Mouse (Mus musculus) ES-E14 (cell line): ENCODE measurements around the gene Hip1r. TPM values are rescaled to one million over a fixed set of nuclear protein-coding genes. Genes with fewer than 3 reads are reported as not detected.

Experiments
- DNase-seq: peaks from one replicate; pipeline ENCODE4 v3.0.0-alpha.2; 2013; ENCODE audit warnings: low read depth, low spot score
- H3K27ac ChIP-seq: 2 replicates; pipeline ENCODE4 v1.5.1; 2012; ENCODE audit warnings: low read depth, mild to moderate bottlenecking, low read length, moderate library complexity, mixed read lengths; ENCODE audit not compliant: poor library complexity, insufficient read depth, severe bottlenecking
- H3K36me3 ChIP-seq: 2 replicates; pipeline ENCODE4 v1.6.1; 2012; ENCODE audit warnings: mild to moderate bottlenecking, low read length, moderate library complexity, mixed read lengths; ENCODE audit not compliant: control insufficient read depth, poor library complexity, insufficient read depth, severe bottlenecking
- H3K4me1 ChIP-seq, 2 experiments: fragments of 150-350 bp in 1 of 2; sonication (generic) in 1 of 2; 2 replicates each; pipeline ENCODE4 v1.6.1; 2012; ENCODE audit warnings: low read length in 2 of 2, mild to moderate bottlenecking in 1 of 2, mixed read lengths in 1 of 2; ENCODE audit not compliant: control insufficient read depth in 2 of 2, insufficient read depth in 2 of 2, poor library complexity in 1 of 2
- H3K4me3 ChIP-seq, 2 experiments: fragments of 150-350 bp in 1 of 2; sonication (generic) in 1 of 2; 2 replicates each; pipeline ENCODE4 v1.5.1; 2012; ENCODE audit warnings: low read length in 2 of 2, low read depth in 1 of 2, mild to moderate bottlenecking in 1 of 2, mixed read lengths in 1 of 2; ENCODE audit not compliant: insufficient read depth in 1 of 2, poor library complexity in 1 of 2, severe bottlenecking in 1 of 2
- H3K9ac ChIP-seq: 2 replicates; pipeline ENCODE4 v1.6.1; 2012; ENCODE audit warnings: low read depth, mild to moderate bottlenecking, low read length, mixed read lengths; ENCODE audit not compliant: poor library complexity, insufficient read depth, severe bottlenecking
- H3K9me3 ChIP-seq: fragments of 150-350 bp; sonication (generic); 2 replicates; pipeline ENCODE4 v1.6.1; 2012; ENCODE audit warnings: low read depth, mild to moderate bottlenecking, low read length; ENCODE audit not compliant: control insufficient read depth, insufficient read depth
- CHD2 ChIP-seq: IDR thresholded peaks from 2 replicates; pipeline ENCODE4 v1.6.1; 2014; ENCODE audit warnings: mild to moderate bottlenecking, low read depth, low read length, inconsistent platforms
- HCFC1 ChIP-seq: IDR thresholded peaks from 2 replicates; pipeline ENCODE4 v1.6.1; 2012; ENCODE audit warnings: low read length, inconsistent platforms, borderline replicate concordance; ENCODE audit not compliant: insufficient read depth
- MAFK ChIP-seq: IDR thresholded peaks from 2 replicates; pipeline ENCODE4 v1.6.1; 2014; ENCODE audit warnings: mild to moderate bottlenecking, low read depth, low read length, inconsistent platforms; ENCODE audit not compliant: insufficient read depth
- ZC3H11A ChIP-seq: IDR thresholded peaks from 2 replicates; pipeline ENCODE4 v1.6.1; 2012; ENCODE audit warnings: low read depth, mild to moderate bottlenecking, inconsistent platforms, low read length, borderline replicate concordance
- ZNF384 ChIP-seq: IDR thresholded peaks from 2 replicates; pipeline ENCODE4 v1.6.1; 2012; ENCODE audit warnings: low read depth, low read length, inconsistent platforms
- in situ Hi-C, 2 experiments: fragments of 600-800 bp; cut with MboI; formaldehyde crosslinking; loops; one replicate each; pipeline ENCODE4 v1.15.1; 2025; ENCODE audit warnings: low sequenced_read_pairs in 2 of 2, inconsistent platforms in 1 of 2; ENCODE audit not compliant: unreplicated experiment in 2 of 2
- total RNA-seq: library from RNA; depleted of rRNA; stranded (reverse); fragments of 300-350 nt; gene quantifications from 2 replicates; pipeline ENCODE4 v1.2.3, GENCODE M21; 2012

Hip1r gene
- total RNA-seq, 1 experiment = 9.7 TPM

DNA sequence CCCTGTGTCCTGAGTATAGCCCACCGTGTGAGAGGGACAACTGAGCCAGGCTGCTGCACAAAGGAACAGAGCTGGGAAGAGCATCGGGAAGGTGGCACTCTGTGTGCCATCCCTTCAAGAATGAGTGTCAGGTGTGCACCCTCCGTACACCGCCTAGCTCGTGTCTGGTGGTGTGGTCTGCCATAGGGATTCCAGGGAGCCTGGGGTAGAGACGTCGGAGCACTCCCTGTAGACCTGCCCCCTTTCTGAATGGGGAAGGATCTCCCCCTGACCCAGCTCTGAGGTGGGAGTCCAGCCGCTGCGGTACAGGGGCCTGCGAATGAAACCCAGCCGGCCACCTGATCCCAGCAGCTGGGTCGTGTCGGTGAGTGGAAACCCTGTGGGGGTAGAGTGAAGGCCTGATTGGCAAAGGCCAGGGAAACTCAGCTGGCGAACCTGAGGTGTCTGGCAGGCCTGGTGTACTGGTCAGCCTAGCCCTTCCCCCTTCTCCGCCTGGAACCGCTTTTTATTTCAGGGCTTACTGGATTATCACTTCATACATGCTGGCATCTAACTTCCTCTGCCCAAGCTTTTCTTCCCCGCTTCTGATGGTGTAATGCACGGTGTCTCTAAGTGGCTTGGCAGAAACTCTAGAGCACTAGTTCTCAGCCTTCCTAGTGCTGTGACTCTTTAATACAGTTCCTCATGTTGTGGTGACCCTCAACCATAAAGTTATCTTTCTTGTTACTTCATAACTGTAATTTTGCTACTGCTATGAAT is 6.0 kb downstream of the Hip1r start:
- in situ Hi-C loops = no loop called here
- TF ChIP-seq ZNF384 (no peak), ZC3H11A (no peak), CHD2 (no peak)
- no peak overlapping the region for H3K4me3 ChIP-seq

DNA sequence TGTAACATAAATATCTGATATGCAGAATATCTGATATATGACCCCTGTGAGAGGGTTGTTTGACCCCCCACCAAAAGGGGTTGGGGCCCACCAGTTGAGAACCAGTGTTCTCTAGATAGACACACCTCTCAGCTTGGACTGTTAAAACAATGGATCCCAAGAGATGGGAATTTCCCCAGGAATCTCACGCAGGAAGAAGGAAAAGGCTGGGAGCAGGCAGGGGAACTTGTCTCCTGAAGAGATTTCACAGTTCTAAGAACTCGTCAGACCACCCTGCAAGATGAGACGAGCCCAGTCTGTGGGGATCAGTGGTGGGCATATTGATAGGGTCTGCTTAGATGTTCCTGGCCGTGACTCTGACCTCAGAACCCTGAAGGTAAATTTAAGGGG is 6.5 kb downstream of the Hip1r start:
- Histone ChIP-seq H3K9me3 (no peaks in the 10 kb centered on the region), H3K4me1 (peaks cover 0 to 14% of the 10 kb centered on the region in 2 experiments; a peak in 2 of 4 replicates), H3K36me3 (no peaks in the 10 kb centered on the region; the same call in 1 of the 2 replicates), H3K4me3 (no peak overlapping the region), H3K27ac (no peak overlapping the region), H3K9ac (no peak overlapping the region)
- in situ Hi-C loops = no loop called here
- DNase-seq = no peak
- TF ChIP-seq HCFC1 (no peak), ZC3H11A (no peak), CHD2 (no peak), ZNF384 (no peak), MAFK (no peak)

More for the DNA sequence above, 6.0 kb downstream of the Hip1r start:
- Histone ChIP-seq H3K4me1 (peaks cover 0 to 17% of the 10 kb centered on the region in 2 experiments; a peak in 2 of 4 replicates), H3K9ac (no peak overlapping the region), H3K9me3 (no peaks in the 10 kb centered on the region), H3K36me3 (no peaks in the 10 kb centered on the region; the same call in 1 of the 2 replicates), H3K27ac (no peak overlapping the region)
- DNase-seq = no peak

DNA sequence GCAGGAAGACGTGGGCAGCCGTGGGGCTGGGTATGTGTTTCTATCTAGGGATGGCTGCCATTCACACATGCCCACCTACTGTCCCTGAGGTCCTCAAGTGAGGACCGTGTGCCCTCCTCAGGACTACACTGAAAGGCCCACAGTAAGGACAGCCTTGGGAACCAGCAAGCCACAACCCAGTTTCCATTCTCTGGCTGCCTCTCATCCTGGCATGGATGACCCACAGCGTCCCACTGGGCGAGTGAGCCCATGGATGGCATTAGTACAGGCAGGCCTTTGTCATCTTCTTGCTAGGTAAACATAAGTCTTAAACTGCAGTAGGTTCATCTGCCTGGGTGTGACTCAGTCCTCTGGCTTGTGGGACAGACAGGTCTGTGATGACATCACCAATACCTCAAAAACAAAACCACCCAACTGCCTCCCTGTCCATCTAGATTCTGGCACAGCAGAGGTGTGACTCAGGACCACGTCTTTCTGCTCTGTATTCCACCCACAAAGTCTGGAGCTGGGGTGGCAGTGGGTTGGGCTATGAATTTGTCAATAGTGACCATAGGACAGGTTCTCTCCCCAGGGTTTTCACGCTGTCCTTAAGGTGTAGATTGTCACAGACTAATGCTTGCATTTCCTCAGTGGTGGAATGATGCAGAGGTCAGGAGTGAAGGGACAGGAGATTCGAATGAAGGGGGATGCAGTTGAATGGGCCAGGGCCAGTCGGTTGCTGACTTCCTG is 7.3 kb downstream of the Hip1r start:
- Histone ChIP-seq H3K4me1 (peaks cover 0 to 14% of the 10 kb centered on the region in 2 experiments; a peak in 2 of 4 replicates), H3K27ac (no peak overlapping the region), H3K9me3 (no peaks in the 10 kb centered on the region), H3K4me3 (no peak overlapping the region), H3K36me3 (no peaks in the 10 kb centered on the region; the same call in 1 of the 2 replicates), H3K9ac (no peak overlapping the region)
- no peak for TF ChIP-seq ZNF384
- no peak for TF ChIP-seq HCFC1
- TF ChIP-seq CHD2 = no peak
- in situ Hi-C loops = no loop called here
- no peak for DNase-seq

DNA sequence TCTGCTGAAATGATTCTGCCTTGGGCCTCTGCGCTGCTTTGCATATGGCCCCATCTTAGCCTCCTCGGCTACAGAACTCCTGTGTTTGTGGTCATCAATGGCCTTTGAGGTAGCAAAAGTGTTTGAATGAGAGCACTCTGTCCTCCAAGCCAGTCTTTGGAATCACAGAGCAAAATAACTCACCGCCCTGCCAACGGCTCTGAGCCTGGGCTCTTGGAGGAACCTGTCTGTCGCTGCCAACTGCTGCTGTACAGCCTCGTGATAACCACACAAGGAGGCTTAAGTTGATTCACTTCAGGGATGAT is 7.8 kb downstream of the Hip1r start:
- in situ Hi-C loops = no loop called here
- H3K36me3 ChIP-seq = no peaks in the 10 kb centered on the region; the same call in 1 of the 2 replicates
- TF ChIP-seq CHD2 (no peak), MAFK (no peak), ZC3H11A (no peak), HCFC1 (no peak), ZNF384 (no peak)

More for the DNA sequence above, 7.8 kb downstream of the Hip1r start:
- Histone ChIP-seq H3K4me3 (no peak overlapping the region), H3K9ac (no peak overlapping the region), H3K9me3 (no peaks in the 10 kb centered on the region), H3K4me1 (peaks cover 0 to 12% of the 10 kb centered on the region in 2 experiments; a peak in 2 of 4 replicates), H3K27ac (no peak overlapping the region)
- no peak for DNase-seq
